Mouse (Mus musculus) embryonic facial prominence, embryonic 14.5 days (tissue): ENCODE measurements at regions not wholly inside any gene's neighbourhood (a gene's known extent, or its start where the extent isn't known, plus 50 kb on each side); places are given as distances from the start of the nearest gene placed in this dataset.

Experiments used
- ATAC-seq: fragments of 200-750 bp; cut with Nextera tagmentation; 2 replicates; pipeline ENCODE4 v1.8.0; 2017; ENCODE audit warnings: low read depth, moderate number of reproducible peaks, moderate TSS enrichment
- DNase-seq: peaks from one replicate; pipeline ENCODE4 v3.0.0-alpha.2; 2015; ENCODE audit warnings: low spot score
- H3K27ac ChIP-seq: fragments of 300-500 bp; sonication (generic); replicated peaks from 2 replicates; pipeline ENCODE4 v1.5.1; 2014; ENCODE audit warnings: low read depth, mild to moderate bottlenecking, low read length, moderate library complexity
- H3K27me3 ChIP-seq: fragments of 300-500 bp; sonication (generic); replicated peaks from 2 replicates; pipeline ENCODE4 v1.6.1; 2014; ENCODE audit warnings: low read length; ENCODE audit not compliant: control insufficient read depth, insufficient read depth
- H3K36me3 ChIP-seq: fragments of 300-500 bp; sonication (generic); 2 replicates; pipeline ENCODE4 v1.6.1; 2014; ENCODE audit warnings: low read length, mixed read lengths; ENCODE audit not compliant: control insufficient read depth, insufficient read depth
- H3K4me1 ChIP-seq: fragments of 300-500 bp; sonication (generic); 2 replicates; pipeline ENCODE4 v1.6.1; 2014; ENCODE audit warnings: antibody characterized with exemption, low read length; ENCODE audit not compliant: control insufficient read depth, insufficient read depth
- H3K4me2 ChIP-seq: fragments of 300-500 bp; sonication (generic); 2 replicates; pipeline ENCODE4 v1.6.1; 2014; ENCODE audit warnings: low read depth, mild to moderate bottlenecking, low read length, moderate library complexity, mixed read lengths
- H3K4me3 ChIP-seq: fragments of 300-500 bp; sonication (generic); 2 replicates; pipeline ENCODE4 v1.5.1; 2014; ENCODE audit warnings: low read depth, mild to moderate bottlenecking, low read length
- H3K9ac ChIP-seq: fragments of 300-500 bp; sonication (generic); 2 replicates; pipeline ENCODE4 v1.6.1; 2014; ENCODE audit warnings: low read depth, mild to moderate bottlenecking, low read length, moderate library complexity, mixed read lengths
- H3K9me3 ChIP-seq: fragments of 300-500 bp; sonication (generic); 2 replicates; pipeline ENCODE4 v1.6.1; 2016; ENCODE audit warnings: low read length; ENCODE audit not compliant: control insufficient read depth
- WGBS: fragments of 180-500 bp; shearing (Covaris S2); extraction: QIAGEN DNeasy Blood & Tissue Kit; methylation state at CpG from one replicate; pipeline ENCODE4 v1.1.7; 2014; 5-methylcytosine and 5-hydroxymethylcytosine counted together

DNA sequence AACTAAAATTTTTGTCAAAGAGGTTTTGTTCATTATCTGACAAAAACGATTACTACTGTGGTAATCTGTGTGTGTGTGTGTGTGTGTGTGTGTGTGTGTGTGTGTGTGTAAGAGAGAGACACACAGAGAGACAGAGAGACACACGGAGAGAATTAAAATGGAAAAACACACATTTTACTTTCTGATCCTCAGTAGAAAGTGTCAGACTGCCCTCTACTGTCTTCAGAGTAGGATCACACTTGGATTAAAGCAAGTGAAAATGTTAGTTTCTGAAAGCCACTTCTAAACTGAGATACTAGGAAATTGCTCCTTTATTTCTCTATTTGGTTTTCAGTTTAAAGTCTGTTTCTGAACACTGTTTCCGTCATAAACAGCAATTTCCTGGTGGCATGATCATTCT is 57.3 kb upstream of the Cylc1 start:
- H3K36me3 ChIP-seq = no peaks in the 10 kb centered on the region
- no peak overlapping the region for H3K27ac ChIP-seq
- 27% methylated on average over 3 of the region's 3 CpGs for WGBS
- H3K27me3 ChIP-seq = no peaks in the 10 kb centered on the region
- DNase-seq (peak; percentile 6), ATAC-seq (no peak)
- H3K4me3 ChIP-seq = no peak overlapping the region
- H3K9ac ChIP-seq = no peak overlapping the region
- no peaks in the 10 kb centered on the region for H3K9me3 ChIP-seq
- H3K4me1 ChIP-seq = no peaks in the 10 kb centered on the region
- H3K4me2 ChIP-seq = no peak overlapping the region
